Mouse (Mus musculus): ENCODE data around the gene Tcf7l2.

GRCm38 (mm10) chr19:55925804-55926521 lies 184.3 kb downstream of the Tcf7l2 start:
- TF ChIP-seq CTCF (IDR thresholded peaks at IDR 0.05; ENCODE audit: extremely low read depth, insufficient read length, insufficient replicate concordance, low read depth, low read length): no peak
- TF ChIP-seq POLR2A (IDR thresholded peaks at IDR 0.05; ENCODE audit: low read depth, low read length): no peak
